Mouse (Mus musculus) heart, embryonic 14.5 days (tissue): ENCODE results near the gene Neurl4. TPM values are rescaled to one million over a fixed set of nuclear protein-coding genes. Genes with fewer than 3 reads are reported as not detected.

Experiments used
- ATAC-seq: fragments of 200-750 bp; cut with Nextera tagmentation; 2 replicates; pipeline ENCODE4 v1.8.0; 2017; ENCODE audit warnings: low read depth, moderate TSS enrichment; ENCODE audit not compliant: insufficient number of reproducible peaks, insufficient read depth, low FRiP score
- H3K27ac ChIP-seq, 2 experiments: fragments of 200-500 bp in 1 of 2; fragments of 300-500 bp in 1 of 2; sonication (generic) in 1 of 2; replicated peaks in 1 of 2; 2 replicates each; pipeline ENCODE4 v1.5.1; 2012 to 2014; ENCODE audit warnings: low read depth in 2 of 2, low read length in 2 of 2, control low read depth in 1 of 2, mild to moderate bottlenecking in 1 of 2, mixed read lengths in 1 of 2; ENCODE audit not compliant: control insufficient read depth in 1 of 2, insufficient read depth in 1 of 2
- H3K27me3 ChIP-seq: fragments of 300-500 bp; sonication (generic); 2 replicates; pipeline ENCODE4 v1.6.1; 2014; ENCODE audit warnings: mild to moderate bottlenecking, low read length, control low read depth; ENCODE audit not compliant: control insufficient read depth, insufficient read depth
- H3K36me3 ChIP-seq: fragments of 300-500 bp; sonication (generic); 2 replicates; pipeline ENCODE4 v1.6.1; 2014; ENCODE audit warnings: mild to moderate bottlenecking, control low read depth, low read length, mixed read lengths; ENCODE audit not compliant: control insufficient read depth, insufficient read depth
- H3K4me1 ChIP-seq, 2 experiments: fragments of 200-500 bp in 1 of 2; fragments of 300-500 bp in 1 of 2; sonication (generic) in 1 of 2; 2 replicates each; pipeline ENCODE4 v1.6.1; 2012 to 2014; ENCODE audit warnings: low read length in 2 of 2, control low read depth in 1 of 2, mixed read lengths in 1 of 2; ENCODE audit not compliant: control insufficient read depth in 2 of 2, insufficient read depth in 2 of 2
- H3K4me2 ChIP-seq: fragments of 300-500 bp; sonication (generic); 2 replicates; pipeline ENCODE4 v1.6.1; 2014; ENCODE audit warnings: mild to moderate bottlenecking, low read length
- H3K4me3 ChIP-seq, 2 experiments: fragments of 200-500 bp in 1 of 2; fragments of 300-500 bp in 1 of 2; sonication (generic) in 1 of 2; 2 replicates each; pipeline ENCODE4 v1.5.1; 2012 to 2014; ENCODE audit warnings: low read length in 2 of 2, mild to moderate bottlenecking in 2 of 2, control low read depth in 1 of 2, low read depth in 1 of 2, moderate library complexity in 1 of 2; ENCODE audit not compliant: control insufficient read depth in 1 of 2, insufficient read depth in 1 of 2
- H3K9ac ChIP-seq: fragments of 300-500 bp; sonication (generic); 2 replicates; pipeline ENCODE4 v1.6.1; 2014; ENCODE audit warnings: mild to moderate bottlenecking, low read length
- H3K9me3 ChIP-seq: fragments of 300-500 bp; sonication (generic); 2 replicates; pipeline ENCODE4 v1.6.1; 2016; ENCODE audit warnings: low read length, control low read depth; ENCODE audit not compliant: control insufficient read depth
- WGBS: fragments of 180-500 bp; shearing (Covaris S2); extraction: QIAGEN DNeasy Blood & Tissue Kit; methylation state at CpG from one replicate; pipeline ENCODE4 v1.1.7; 2014; 5-methylcytosine and 5-hydroxymethylcytosine counted together
- polyA plus RNA-seq: library from polyadenylated mRNA; unstranded; fragments of >200 nt; fragmentation: Nextera tagmentation; extraction: Ambion mirVana; gene quantifications from 2 replicates; pipeline ENCODE4 v1.2.1, GENCODE M21; 2014

Neurl4 gene
- polyA plus RNA-seq, 1 experiment from 2014 or later: 11.1 TPM

GRCm38 (mm10) chr11:69909174-69909573, 8.3 kb downstream of the Neurl4 start:
- H3K36me3 ChIP-seq: peaks cover 92% of the 10 kb centered on the region
- H3K9me3 ChIP-seq: no peaks in the 10 kb centered on the region
- H3K27ac ChIP-seq: no peak overlapping the region
- peaks cover 3 to 5% of the 10 kb centered on the region in 2 experiments; a peak in 3 of 4 replicates for H3K4me1 ChIP-seq
- H3K4me2 ChIP-seq: no peak overlapping the region
- ATAC-seq: no peak
- no peak overlapping the region for H3K9ac ChIP-seq
- no peak overlapping the region for H3K4me3 ChIP-seq
- H3K27me3 ChIP-seq: no peaks in the 10 kb centered on the region
- 88% methylated on average over 5 of the region's 5 CpGs for WGBS

GRCm38 (mm10) chr11:69910177-69910576, 9.3 kb downstream of the Neurl4 start:
- H3K36me3 ChIP-seq: peaks cover 88% of the 10 kb centered on the region
- H3K4me2 ChIP-seq: no peak overlapping the region
- no peak overlapping the region for H3K9ac ChIP-seq
- ATAC-seq: no peak
- H3K4me1 ChIP-seq: peaks cover 11 to 12% of the 10 kb centered on the region in 2 experiments
- H3K4me3 ChIP-seq: no peak overlapping the region
- H3K27ac ChIP-seq: no peak overlapping the region
- H3K9me3 ChIP-seq: no peaks in the 10 kb centered on the region
- H3K27me3 ChIP-seq: no peaks in the 10 kb centered on the region
- WGBS: 95% methylated on average over 8 of the region's 8 CpGs

- peaks cover 11 to 17% of the 10 kb centered on the region in 2 experiments for H3K4me1 ChIP-seq
- peaks cover 88% of the 10 kb centered on the region for H3K36me3 ChIP-seq
- WGBS: 87% methylated on average over 17 of the region's 17 CpGs
- H3K27ac ChIP-seq: no peak overlapping the region
- no peak for ATAC-seq
- no peaks in the 10 kb centered on the region for H3K27me3 ChIP-seq
- H3K4me2 ChIP-seq: no peak overlapping the region
- no peak overlapping the region for H3K9ac ChIP-seq
- H3K9me3 ChIP-seq: no peaks in the 10 kb centered on the region
- no peak overlapping the region for H3K4me3 ChIP-seq
Measured at GRCm38 (mm10) chr11:69910781-69911560, 10.1 kb downstream of the Neurl4 start.

GRCm38 (mm10) chr11:69911701-69912100, 10.8 kb downstream of the Neurl4 start:
- peaks cover 13 to 20% of the 10 kb centered on the region in 2 experiments for H3K4me1 ChIP-seq
- no peaks in the 10 kb centered on the region for H3K27me3 ChIP-seq
- H3K27ac ChIP-seq: no peak overlapping the region
- WGBS: 90% methylated on average over 6 of the region's 6 CpGs
- H3K36me3 ChIP-seq: peaks cover 88% of the 10 kb centered on the region
- no peak for ATAC-seq
- H3K4me3 ChIP-seq: no peak overlapping the region
- H3K4me2 ChIP-seq: no peak overlapping the region
- H3K9ac ChIP-seq: no peak overlapping the region
- H3K9me3 ChIP-seq: no peaks in the 10 kb centered on the region

- H3K27ac ChIP-seq: 0 out of 4 replicates have a peak overlapping the region, but pooled peaks of 1 of the 2 experiments have one; percentile 88
- 76% methylated on average over 15 of the region's 15 CpGs for WGBS
- no peaks in the 10 kb centered on the region for H3K9me3 ChIP-seq
- H3K9ac ChIP-seq: peak overlapping the region; percentile 87
- peak overlapping the region; percentile 95 for H3K4me2 ChIP-seq
- peak overlapping the region; percentile 82 to 89 for H3K4me3 ChIP-seq
- H3K4me1 ChIP-seq: peaks cover 13 to 20% of the 10 kb centered on the region in 2 experiments
- ATAC-seq: no peak
- H3K27me3 ChIP-seq: no peaks in the 10 kb centered on the region
- peaks cover 88% of the 10 kb centered on the region for H3K36me3 ChIP-seq
Measured at GRCm38 (mm10) chr11:69912716-69913530, 12.1 kb downstream of the Neurl4 start.

- no peaks in the 10 kb centered on the region for H3K27me3 ChIP-seq
- peak within 1 kb of the TSS; percentile 55 to 88 for H3K27ac ChIP-seq
- H3K36me3 ChIP-seq: peaks cover 88% of the 10 kb centered on the region
- peak; percentile 84 for ATAC-seq
- peak within 1 kb of the TSS; percentile 95 for H3K4me2 ChIP-seq
- peaks cover 13 to 21% of the 10 kb centered on the region in 2 experiments for H3K4me1 ChIP-seq
- peak within 1 kb of the TSS; percentile 82 to 89 for H3K4me3 ChIP-seq
- no peaks in the 10 kb centered on the region for H3K9me3 ChIP-seq
- H3K9ac ChIP-seq: peak within 1 kb of the TSS; percentile 87
- 2% methylated on average over 61 of the region's 61 CpGs for WGBS
Measured at GRCm38 (mm10) chr11:69913554-69914371, 12.9 kb downstream of the Neurl4 start, which contains the start of gene Gps2. Gps2 (plus strand) TSS chr11:69913888.

GRCm38 (mm10) chr11:69914372-69914764, 13.5 kb downstream of the Neurl4 start:
- Histone ChIP-seq H3K27ac (peak overlapping the region; percentile 55 to 88), H3K36me3 (peaks cover 88% of the 10 kb centered on the region), H3K27me3 (no peaks in the 10 kb centered on the region), H3K9me3 (no peaks in the 10 kb centered on the region), H3K4me3 (peak overlapping the region; percentile 82 to 89), H3K9ac (peak overlapping the region; percentile 87), H3K4me1 (peaks cover 17 to 27% of the 10 kb centered on the region in 2 experiments), H3K4me2 (peak overlapping the region; percentile 95)
- ATAC-seq: no peak
- WGBS: 1% methylated on average over 17 of the region's 17 CpGs
